Mouse (Mus musculus) heart, adult 2 months (tissue): ENCODE data around the gene Prkaca. TPM values are rescaled to one million over a fixed set of nuclear protein-coding genes. Genes with fewer than 3 reads are reported as not detected.

Source experiments
- DNase-seq, 2 experiments: peaks; one replicate each; pipeline ENCODE4 v3.0.0; 2021
- H3K27ac ChIP-seq: fragments of 200-600 bp; 2 replicates; pipeline ENCODE4 v1.8.1; 2022
- H3K27me3 ChIP-seq: fragments of 200-500 bp; 2 replicates; pipeline ENCODE4 v1.6.1; 2012; ENCODE audit warnings: mild to moderate bottlenecking, low read length, inconsistent platforms, mixed read lengths; ENCODE audit not compliant: control insufficient read depth, insufficient read depth
- H3K36me3 ChIP-seq: fragments of 200-500 bp; 2 replicates; pipeline ENCODE4 v1.6.1; 2012; ENCODE audit warnings: low read length, inconsistent platforms; ENCODE audit not compliant: control insufficient read depth, insufficient read depth
- H3K4me1 ChIP-seq: fragments of 200-500 bp; 2 replicates; pipeline ENCODE4 v1.6.1; 2011; ENCODE audit warnings: low read length; ENCODE audit not compliant: control insufficient read depth, insufficient read depth
- H3K4me3 ChIP-seq: fragments of 200-600 bp; 2 replicates; pipeline ENCODE4 v1.8.1; 2022
- H3K79me2 ChIP-seq: fragments of 200-500 bp; replicated peaks from 2 replicates; pipeline ENCODE4 v1.6.1; 2012; ENCODE audit warnings: mild to moderate bottlenecking, inconsistent platforms, low read length, moderate library complexity, mixed read lengths; ENCODE audit not compliant: control insufficient read depth, insufficient read depth
- H3K9ac ChIP-seq: fragments of 200-500 bp; 2 replicates; pipeline ENCODE4 v1.6.1; 2012; ENCODE audit warnings: low read depth, mild to moderate bottlenecking, control low read depth, inconsistent platforms, low read length, mixed read lengths
- CTCF ChIP-seq: fragments of 200-600 bp; IDR thresholded peaks from 2 replicates; pipeline ENCODE4 v1.8.1; 2022; ENCODE audit warnings: antibody characterized with exemption, mild to moderate bottlenecking, moderate library complexity
- EP300 ChIP-seq: fragments of 200-500 bp; IDR thresholded peaks from 2 replicates; pipeline ENCODE4 v1.6.1; 2011; ENCODE audit warnings: low read depth, low read length, control low read depth; ENCODE audit not compliant: insufficient read depth
- POLR2A ChIP-seq: fragments of 200-500 bp; IDR thresholded peaks from 2 replicates; pipeline ENCODE4 v1.6.1; 2011; ENCODE audit warnings: mild to moderate bottlenecking, low read depth, low read length, control low read depth; ENCODE audit not compliant: insufficient read depth
- WGBS: fragments of 180-500 bp; shearing (Covaris S2); methylation state at CpG from one replicate; pipeline ENCODE4 v1.1.7; 2018; 5-methylcytosine and 5-hydroxymethylcytosine counted together
- intact Hi-C: fragments of 180-260 bp; cut with DNase I; formaldehyde crosslinking; loops from one replicate; pipeline ENCODE4 v1.15.1; 2025
- polyA plus RNA-seq: library from polyadenylated mRNA; depleted of rRNA; stranded (reverse); fragments of >200 nt; gene quantifications from 2 replicates; pipeline ENCODE4 v1.2.3, GENCODE M21; 2012
- total RNA-seq, 2 experiments: library from RNA; stranded (reverse); gene quantifications; 2 replicates each; pipeline ENCODE4 v1.2.3; 2021

Gene Prkaca
- total and polyA plus RNA-seq, 3 experiments: 239 to 331 (median 306) TPM

DNA sequence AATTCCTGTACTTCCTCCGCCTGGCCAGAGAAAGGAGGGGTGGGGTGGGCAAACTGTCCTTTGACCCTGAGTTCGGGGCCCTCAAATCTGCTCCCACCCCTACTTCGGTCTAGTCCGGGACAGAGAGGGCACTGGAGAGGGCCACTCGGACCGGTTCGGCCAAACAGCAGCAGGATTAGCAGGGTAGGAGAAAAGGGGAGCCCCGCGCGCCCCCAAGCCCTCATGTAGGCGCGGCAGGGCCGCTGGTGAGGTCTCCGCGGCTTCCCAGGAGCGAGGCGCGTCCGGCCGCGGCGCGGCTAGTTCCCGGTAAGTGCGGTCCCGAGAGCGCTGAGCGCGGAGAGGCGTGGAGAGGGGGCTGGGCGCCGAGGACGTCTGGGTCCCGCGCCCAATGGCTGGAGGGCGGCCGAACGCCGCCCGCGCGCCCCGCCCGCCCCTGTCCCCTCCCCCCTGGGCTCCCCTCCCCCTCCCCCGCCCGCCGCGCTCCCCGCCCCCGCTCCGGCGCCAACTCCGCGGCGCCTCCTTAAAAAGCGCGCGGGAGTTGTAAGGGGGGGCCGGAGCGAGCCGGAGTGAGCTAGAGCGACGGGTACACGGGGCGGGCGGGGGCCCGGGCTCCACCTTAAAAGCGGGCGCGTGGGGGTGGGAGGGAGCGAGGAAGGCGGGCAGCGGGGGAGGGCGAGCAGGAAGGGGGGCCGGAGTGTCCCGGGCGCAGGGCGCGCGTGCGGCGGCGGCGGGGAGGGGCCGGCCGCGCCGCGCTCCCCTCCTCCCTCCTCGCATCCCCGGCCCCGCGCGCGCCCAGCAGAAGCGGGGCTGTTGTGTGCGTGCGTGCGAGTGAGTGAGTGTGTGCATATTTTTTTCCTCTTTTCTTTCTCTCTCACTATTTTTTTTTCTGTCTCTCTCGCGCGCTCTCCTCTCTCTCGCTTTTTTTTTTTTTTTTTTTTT is 24.0 kb downstream of the Prkaca start:
- Histone ChIP-seq H3K27ac (peak overlapping the region; percentile 98), H3K36me3 (no peaks in the 10 kb centered on the region), H3K9ac (peak overlapping the region; percentile 88), H3K27me3 (no peaks in the 10 kb centered on the region), H3K4me3 (peak overlapping the region; percentile 80), H3K79me2 (no peaks in the 10 kb centered on the region), H3K4me1 (peaks cover 3% of the 10 kb centered on the region)
- intact Hi-C loops: loop anchor here (2.0 to 5.0 kb wide), 2 partner anchors 22 to 255 kb away; partner anchors contain the start of gene Adgre5
- under 1% methylated on average over 47 of the region's 103 CpGs for WGBS
- DNase-seq: peak; percentile 93 to 94
- TF ChIP-seq CTCF (no peak), POLR2A (peak; percentile 76), EP300 (peak; percentile 37; the same call in 1 of the 2 replicates)

DNA sequence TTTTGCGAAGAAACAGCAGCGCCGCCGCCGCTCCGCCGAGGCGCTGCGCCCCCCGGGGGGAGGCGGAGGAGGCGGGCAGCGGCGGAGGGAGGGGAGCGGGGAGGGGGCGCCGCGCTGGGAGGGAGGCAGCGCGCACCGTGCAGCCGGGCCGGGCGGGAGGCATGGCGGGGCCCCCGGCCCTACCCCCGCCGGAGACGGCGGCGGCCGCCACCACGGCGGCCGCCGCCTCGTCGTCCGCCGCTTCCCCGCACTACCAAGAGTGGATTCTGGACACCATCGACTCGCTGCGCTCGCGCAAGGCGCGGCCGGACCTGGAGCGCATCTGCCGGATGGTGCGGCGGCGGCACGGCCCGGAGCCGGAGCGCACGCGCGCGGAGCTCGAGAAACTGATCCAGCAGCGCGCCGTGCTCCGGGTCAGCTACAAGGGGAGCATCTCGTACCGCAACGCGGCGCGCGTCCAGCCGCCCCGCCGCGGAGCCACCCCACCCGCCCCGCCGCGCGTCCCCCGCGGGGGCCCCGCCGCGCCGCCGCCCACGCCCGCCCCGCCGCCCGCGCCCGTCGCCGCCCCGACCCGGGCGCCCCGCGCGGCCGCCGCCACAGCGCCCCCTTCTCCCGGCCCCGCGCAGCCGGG is 24.8 kb downstream of the Prkaca start, which contains the start of gene Samd1:
TSS of gene Samd1 (plus strand) at position 162 of the 631 bp plus-strand sequence.
- H3K4me3 ChIP-seq: peak within 1 kb of the TSS; percentile 80
- peaks cover 3% of the 10 kb centered on the region for H3K4me1 ChIP-seq
- peak within 1 kb of the TSS; percentile 91 for H3K9ac ChIP-seq
- no peaks in the 10 kb centered on the region for H3K36me3 ChIP-seq
- no peaks in the 10 kb centered on the region for H3K79me2 ChIP-seq
- no peaks in the 10 kb centered on the region for H3K27me3 ChIP-seq
- peak; percentile 65 to 76 for DNase-seq
- intact Hi-C loops: loop anchor here (2.0 to 5.0 kb wide), 3 partner anchors 23 to 255 kb away; partner anchors contain the start of genes Adgre5, Asf1b and Gm10644
- H3K27ac ChIP-seq: peak within 1 kb of the TSS; percentile 98
- WGBS: 14% methylated on average over 110 of the region's 112 CpGs
- TF ChIP-seq EP300 (no peak), CTCF (no peak), POLR2A (no peak)

DNA sequence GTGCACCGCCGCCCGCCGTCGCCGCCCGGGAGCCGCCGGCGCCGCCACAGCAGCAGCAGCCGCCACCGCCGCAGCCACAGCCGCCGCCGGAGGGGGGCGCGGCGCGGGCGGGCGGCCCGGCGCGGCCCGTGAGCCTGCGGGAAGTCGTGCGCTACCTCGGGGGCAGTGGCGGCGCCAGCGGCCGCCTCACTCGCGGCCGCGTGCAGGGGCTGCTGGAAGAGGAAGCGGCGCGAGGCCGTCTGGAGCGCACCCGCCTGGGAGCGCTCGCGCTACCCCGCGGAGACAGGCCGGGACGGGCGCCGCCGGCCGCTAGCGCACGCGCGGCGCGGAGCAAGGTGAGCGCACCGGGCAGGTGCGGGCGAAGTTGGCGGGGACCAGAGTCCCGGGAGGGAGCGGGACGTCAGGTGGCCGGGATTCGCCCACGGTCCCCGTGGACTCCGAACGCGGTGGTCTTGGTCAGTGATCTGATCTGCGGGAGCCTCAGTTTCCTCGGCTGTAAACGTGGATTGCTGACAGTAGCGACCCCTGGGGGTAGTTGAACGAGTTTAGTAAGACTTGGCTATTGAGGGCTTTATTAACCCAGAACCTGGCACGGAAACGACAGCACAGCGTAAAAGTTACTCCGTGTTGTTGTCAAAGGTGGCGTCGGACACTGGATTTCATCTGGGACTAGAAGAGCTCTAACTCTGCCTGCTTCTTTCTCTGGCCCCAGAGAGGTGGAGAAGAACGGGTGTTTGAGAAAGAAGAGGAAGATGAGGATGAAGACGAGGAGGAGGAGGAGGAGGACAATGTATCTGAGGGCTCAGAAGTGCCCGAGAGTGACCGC is 25.7 kb downstream of the Prkaca start:
- H3K27me3 ChIP-seq: no peaks in the 10 kb centered on the region
- H3K27ac ChIP-seq: peak overlapping the region; percentile 72
- H3K9ac ChIP-seq: peak overlapping the region; percentile 91
- H3K4me1 ChIP-seq: peaks cover 3% of the 10 kb centered on the region
- H3K79me2 ChIP-seq: no peaks in the 10 kb centered on the region
- 19% methylated on average over 91 of the region's 92 CpGs for WGBS
- peak; percentile 64 for TF ChIP-seq CTCF
- TF ChIP-seq POLR2A: no peak
- TF ChIP-seq EP300: 0 out of 2 replicates have a peak, but pooled peaks have one; percentile 10
- H3K4me3 ChIP-seq: peak overlapping the region; percentile 59
- intact Hi-C loops: loop anchor here (2.0 to 5.0 kb wide), 2 partner anchors 44 to 256 kb away; partner anchors contain the start of genes Adgre5, Asf1b and Gm10644
- DNase-seq: peak; percentile 70 to 77
- no peaks in the 10 kb centered on the region for H3K36me3 ChIP-seq

DNA sequence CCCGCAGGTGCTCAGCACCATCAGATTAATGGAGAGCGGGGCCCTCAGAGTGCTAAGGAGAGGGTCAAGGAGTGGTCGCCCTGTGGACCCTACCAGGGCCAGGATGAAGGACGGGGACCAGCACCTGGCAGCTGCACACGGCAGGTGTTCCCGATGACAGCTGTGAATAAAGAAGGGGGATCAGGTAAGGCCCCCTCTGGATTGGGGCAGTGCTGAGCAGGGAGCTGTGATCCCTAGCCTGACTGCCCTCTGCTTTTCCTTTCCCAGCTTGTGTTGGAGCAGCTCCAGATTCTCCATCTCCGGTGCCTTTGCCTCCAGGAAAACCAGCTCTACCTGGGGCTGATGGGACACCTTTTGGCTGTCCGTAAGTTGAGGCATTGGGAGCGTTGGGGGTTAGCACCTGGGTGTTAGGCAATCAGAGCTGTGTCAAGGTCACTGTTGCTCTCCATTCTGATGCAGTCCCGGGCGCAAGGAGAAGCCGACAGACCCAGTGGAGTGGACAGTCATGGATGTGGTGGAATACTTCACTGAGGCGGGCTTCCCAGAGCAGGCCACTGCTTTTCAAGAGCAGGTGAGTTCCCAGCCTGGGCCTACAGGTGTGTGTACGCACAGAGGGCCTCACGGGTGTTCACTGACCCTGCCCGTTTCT is 26.4 kb downstream of the Prkaca start:
- Histone ChIP-seq H3K4me1 (peaks cover 5% of the 10 kb centered on the region), H3K27ac (no peak overlapping the region; the same call in 1 of the 2 replicates), H3K36me3 (no peaks in the 10 kb centered on the region), H3K79me2 (no peaks in the 10 kb centered on the region), H3K4me3 (peak overlapping the region; percentile 59; the same call in 1 of the 2 replicates), H3K9ac (no peak overlapping the region), H3K27me3 (no peaks in the 10 kb centered on the region)
- intact Hi-C loops: loop anchor here (2.0 to 5.0 kb wide), 2 partner anchors 44 to 257 kb away; partner anchors contain the start of genes Adgre5, Asf1b and Gm10644
- DNase-seq: no peak
- 75% methylated on average over 16 of the region's 16 CpGs for WGBS
- TF ChIP-seq POLR2A: no peak
- TF ChIP-seq CTCF: no peak
- no peak for TF ChIP-seq EP300
